Mouse (Mus musculus) liver, postnatal 0 days (tissue): ENCODE measurements around the gene Ccdc142.

Source experiments
- CTCF ChIP-seq: sonication (generic); IDR thresholded peaks from 2 replicates; pipeline ENCODE4 v1.5.1; 2016; ENCODE audit warnings: antibody characterized with exemption, low read depth
- EP300 ChIP-seq: IDR thresholded peaks from 2 replicates; pipeline ENCODE4 v1.6.1; 2016; ENCODE audit warnings: antibody characterized with exemption, low read depth, mild to moderate bottlenecking

DNA sequence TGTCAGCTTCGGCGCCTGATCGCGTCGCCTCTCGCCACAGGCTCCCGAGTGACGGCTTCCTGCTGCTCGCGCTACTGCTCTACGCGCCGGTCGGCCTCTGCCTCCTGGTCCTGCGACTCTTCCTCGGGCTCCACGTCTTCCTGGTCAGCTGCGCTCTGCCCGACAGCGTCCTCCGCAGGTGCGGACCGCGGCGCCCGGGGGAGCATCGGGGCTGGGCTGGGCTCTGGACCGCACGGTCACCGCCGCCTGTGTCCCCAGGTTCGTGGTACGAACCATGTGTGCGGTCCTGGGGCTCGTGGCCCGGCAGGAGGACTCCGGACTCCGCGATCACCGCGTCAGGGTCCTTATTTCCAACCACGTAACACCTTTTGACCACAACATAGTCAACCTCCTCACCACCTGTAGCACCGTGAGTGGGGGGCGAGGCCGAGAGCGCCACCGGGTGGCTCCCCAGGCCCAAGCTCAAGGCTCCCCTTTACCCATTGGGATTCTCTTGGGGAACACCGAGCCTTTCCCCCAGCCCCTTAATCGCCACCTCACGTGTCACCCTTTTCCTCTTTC lies 46.5 kb upstream of the Ccdc142 start, which contains the start of gene Htra2:
- TF ChIP-seq CTCF (peak; percentile 69), EP300 (no peak)
